Mouse (Mus musculus) liver, embryonic 14.5 days (tissue): ENCODE results near the gene Gm20481.

Experiments used
- CTCF ChIP-seq: IDR thresholded peaks from 2 replicates; pipeline ENCODE4 v1.5.1; 2016; ENCODE audit warnings: antibody characterized with exemption, low read depth, control low read depth
- EP300 ChIP-seq: IDR thresholded peaks from 2 replicates; pipeline ENCODE4 v1.6.1; 2016; ENCODE audit warnings: antibody characterized with exemption, low read depth

- TF ChIP-seq CTCF (no peak), EP300 (no peak)
Observed at GRCm38 (mm10) chr17:34950514-34951455, 18.9 kb upstream of the Gm20481 start.
